Mouse (Mus musculus) cerebellum, postnatal 10 days (tissue): ENCODE measurements at regions not wholly inside any gene's neighbourhood (a gene's known extent, or its start where the extent isn't known, plus 50 kb on each side); places are given as distances from the start of the nearest gene placed in this dataset.

Experiments
- DNase-seq, 2 experiments: peaks; one replicate each; pipeline ENCODE4 v3.0.0; 2021; ENCODE audit warnings: mixed read lengths in 2 of 2

GRCm38 (mm10) chr8:100942680-100943427 lies 1526.6 kb upstream of the Cdh8 start:
- DNase-seq: peak; percentile 73 to 74

- no peak for DNase-seq
Observed at GRCm38 (mm10) chr8:100939533-100939932, 1523.3 kb upstream of the Cdh8 start.

GRCm38 (mm10) chr8:100890307-100890706 lies 1474.0 kb upstream of the Cdh8 start:
- no peak for DNase-seq

GRCm38 (mm10) chr8:100865624-100866023 lies 1449.4 kb upstream of the Cdh8 start:
- DNase-seq: peak; percentile 1 to 2

- peak; percentile 72 to 76 for DNase-seq
Observed at GRCm38 (mm10) chr8:100850822-100851437, 1434.7 kb upstream of the Cdh8 start.
